Mouse (Mus musculus) heart, embryonic 12.5 days (tissue): Measurements from ENCODE around the gene Map3k20. TPM values are rescaled to one million over a fixed set of nuclear protein-coding genes. Genes with fewer than 3 reads are reported as not detected.

Experiments used
- ATAC-seq: fragments of 200-750 bp; cut with Nextera tagmentation; 2 replicates; pipeline ENCODE4 v1.8.0; 2017; ENCODE audit warnings: moderate TSS enrichment, moderate library complexity; ENCODE audit not compliant: insufficient number of reproducible peaks, low FRiP score
- H3K27ac ChIP-seq: fragments of 300-500 bp; sonication (generic); 2 replicates; pipeline ENCODE4 v1.5.1; 2016; ENCODE audit warnings: mild to moderate bottlenecking, moderate library complexity; ENCODE audit not compliant: poor library complexity, severe bottlenecking
- H3K27me3 ChIP-seq: fragments of 300-500 bp; sonication (generic); replicated peaks from 2 replicates; pipeline ENCODE4 v1.6.1; 2016; ENCODE audit warnings: mild to moderate bottlenecking, moderate library complexity
- H3K36me3 ChIP-seq: fragments of 300-500 bp; sonication (generic); 2 replicates; pipeline ENCODE4 v1.6.1; 2016; ENCODE audit warnings: mild to moderate bottlenecking, moderate library complexity
- H3K4me1 ChIP-seq: fragments of 300-500 bp; sonication (generic); replicated peaks from 2 replicates; pipeline ENCODE4 v1.6.1; 2016; ENCODE audit warnings: mild to moderate bottlenecking
- H3K4me2 ChIP-seq: fragments of 300-500 bp; sonication (generic); 2 replicates; pipeline ENCODE4 v1.6.1; 2016; ENCODE audit warnings: mild to moderate bottlenecking, moderate library complexity
- H3K4me3 ChIP-seq: fragments of 300-500 bp; sonication (generic); 2 replicates; pipeline ENCODE4 v1.5.1; 2016; ENCODE audit warnings: mild to moderate bottlenecking
- H3K9ac ChIP-seq: fragments of 300-500 bp; sonication (generic); 2 replicates; pipeline ENCODE4 v1.6.1; 2016; ENCODE audit warnings: mild to moderate bottlenecking, moderate library complexity
- H3K9me3 ChIP-seq: fragments of 300-500 bp; sonication (generic); replicated peaks from 2 replicates; pipeline ENCODE4 v1.6.1; 2016; ENCODE audit warnings: mild to moderate bottlenecking, moderate library complexity
- WGBS: fragments of 180-500 bp; shearing (Covaris S2); methylation state at CpG from one replicate; pipeline ENCODE4 v1.1.7; 2016; 5-methylcytosine and 5-hydroxymethylcytosine counted together
- polyA plus RNA-seq: library from polyadenylated mRNA; unstranded; fragments of >200 nt; fragmentation: Nextera tagmentation; extraction: Ambion mirVana; gene quantifications from 2 replicates; pipeline ENCODE4 v1.2.1, GENCODE M21; 2016

The Map3k20 gene
- polyA plus RNA-seq, 1 experiment from 2014 or later, result 77.2 TPM

DNA sequence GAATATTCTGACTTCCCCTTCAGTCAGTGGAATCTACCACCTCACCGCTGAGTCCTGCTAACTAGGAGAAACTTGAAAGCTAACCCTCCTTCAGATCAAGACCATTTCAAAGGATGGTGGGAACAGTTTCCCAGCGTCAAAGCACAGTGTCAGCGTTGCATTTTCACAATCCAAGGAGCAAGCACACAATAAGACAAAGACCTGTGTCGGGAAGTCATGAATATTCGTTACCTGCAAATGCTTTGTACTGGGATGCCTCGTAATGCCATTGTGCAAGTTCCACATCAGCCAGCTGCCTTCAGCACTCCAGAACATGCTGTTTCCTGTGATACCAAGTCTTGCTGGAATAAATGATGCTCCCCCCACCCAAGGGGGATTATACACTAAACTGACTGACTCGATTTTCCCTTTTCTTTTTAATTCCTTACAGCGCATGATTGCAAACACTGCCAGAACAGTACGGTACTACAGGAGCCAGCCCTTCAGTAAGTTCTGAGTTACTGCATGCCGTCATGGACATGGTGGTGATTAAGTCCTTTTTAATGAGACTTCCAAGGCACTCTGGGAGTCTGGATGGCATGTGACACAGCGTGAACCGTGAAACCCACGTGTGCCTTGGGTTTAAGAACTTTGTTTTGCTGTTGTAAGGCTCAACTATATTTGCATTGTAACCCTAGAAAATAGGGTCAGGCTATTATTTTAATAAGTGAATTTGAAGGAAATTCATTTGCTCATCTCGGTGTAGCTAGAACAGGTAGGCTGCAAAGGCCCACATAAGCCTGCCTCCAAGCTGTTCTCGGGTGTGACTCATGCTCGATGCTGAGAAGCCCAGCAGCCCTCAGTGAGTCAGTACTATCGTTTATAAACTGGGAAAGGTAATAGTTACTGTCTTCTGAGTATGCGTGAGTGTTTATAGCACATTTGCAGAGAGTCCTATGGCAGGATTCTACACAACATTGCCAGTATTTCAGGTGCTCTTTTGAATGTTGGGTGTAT is 32.6 kb upstream of the Map3k20 start:
- H3K27me3 ChIP-seq, result no peaks in the 10 kb centered on the region
- H3K36me3 ChIP-seq, result no peaks in the 10 kb centered on the region
- H3K27ac ChIP-seq, result no peak overlapping the region
- no peaks in the 10 kb centered on the region for H3K9me3 ChIP-seq
- WGBS, result 74% methylated on average over 18 of the region's 18 CpGs
- peaks cover 31% of the 10 kb centered on the region for H3K4me1 ChIP-seq
- H3K9ac ChIP-seq, result no peak overlapping the region
- H3K4me2 ChIP-seq, result no peak overlapping the region
- ATAC-seq, result no peak
- no peak overlapping the region for H3K4me3 ChIP-seq

DNA sequence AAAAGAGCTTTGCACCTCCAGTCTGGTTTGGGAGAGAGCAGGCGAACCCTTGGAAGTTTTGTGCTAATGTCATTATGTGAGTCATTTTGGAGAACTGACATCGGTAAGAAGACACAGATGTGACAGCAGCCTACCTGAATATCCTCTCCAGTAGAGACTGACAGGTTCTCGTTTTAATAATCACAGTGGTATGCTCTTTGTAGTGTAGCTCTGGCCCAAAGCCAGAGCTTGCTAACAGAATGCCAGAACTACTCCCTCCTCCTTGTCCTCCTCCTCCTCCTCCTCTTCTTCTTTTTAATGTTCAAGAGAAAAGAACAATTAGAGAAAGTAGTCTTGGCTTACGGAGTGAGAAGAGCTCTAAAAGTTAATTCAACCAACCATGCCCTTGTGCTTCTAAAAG is 31.6 kb upstream of the Map3k20 start:
- Histone ChIP-seq H3K4me3 (no peak overlapping the region), H3K27ac (no peak overlapping the region), H3K4me1 (peaks cover 31% of the 10 kb centered on the region), H3K9me3 (no peaks in the 10 kb centered on the region), H3K9ac (no peak overlapping the region), H3K27me3 (no peaks in the 10 kb centered on the region), H3K36me3 (no peaks in the 10 kb centered on the region), H3K4me2 (no peak overlapping the region)
- WGBS, result 60% methylated on average over 4 of the region's 4 CpGs
- ATAC-seq, result no peak

DNA sequence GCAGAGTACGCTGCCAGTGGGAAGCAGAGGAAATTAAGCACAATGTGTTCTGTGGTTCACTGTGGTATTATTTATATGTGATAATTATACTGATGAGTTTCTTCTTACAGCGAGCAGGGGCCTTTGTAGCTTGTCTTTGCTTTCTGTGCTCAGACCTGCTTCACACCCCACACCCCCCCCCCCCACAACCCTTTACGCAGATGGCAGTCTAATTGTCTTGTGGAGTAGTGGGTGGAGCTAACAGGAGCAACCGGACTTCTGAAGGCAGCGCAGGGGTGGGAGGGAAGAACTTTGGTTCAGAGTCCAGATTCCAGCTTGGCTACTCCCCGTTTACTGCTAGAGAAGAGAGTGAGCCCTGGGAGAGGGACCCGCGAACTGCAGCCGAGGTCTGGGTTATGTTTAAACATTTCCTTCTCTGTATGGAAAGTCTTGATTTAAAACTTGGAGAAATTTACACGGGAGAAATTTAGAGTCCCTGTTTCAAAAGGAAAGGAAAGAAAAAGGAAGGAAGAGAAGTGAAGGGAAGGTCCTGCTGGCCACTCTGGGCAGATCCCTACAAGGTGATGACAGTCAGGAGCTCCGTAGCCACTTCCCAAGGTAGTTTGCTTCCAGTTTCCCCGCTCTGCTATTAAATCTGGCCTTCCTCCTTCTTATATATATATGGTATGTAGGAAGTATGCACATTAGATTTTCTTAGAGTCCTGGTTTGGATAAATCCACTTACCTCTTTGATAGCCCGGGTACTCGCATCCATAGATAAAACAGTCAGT is 30.4 kb upstream of the Map3k20 start:
- ATAC-seq, result no peak
- 26% methylated on average over 14 of the region's 14 CpGs for WGBS

DNA sequence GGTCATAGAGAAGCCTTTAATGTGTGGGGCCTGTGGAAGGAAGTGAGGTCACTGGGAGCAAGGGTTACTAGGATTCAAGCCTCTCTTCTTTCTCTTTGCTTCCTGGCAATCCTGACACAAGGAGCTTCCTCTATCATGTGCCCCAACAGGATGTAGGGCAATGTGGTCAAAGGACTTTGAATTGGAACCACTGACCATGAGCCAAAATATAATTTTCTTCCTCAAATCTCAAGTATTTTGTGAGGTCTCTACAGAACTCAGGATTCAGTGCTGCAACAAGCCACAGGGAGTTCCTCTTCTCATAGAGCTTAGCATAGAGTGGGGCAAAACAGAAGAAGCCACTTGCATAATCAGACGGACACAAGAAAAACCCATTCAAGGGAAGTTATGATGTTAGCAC is 24.7 kb upstream of the Map3k20 start:
- Histone ChIP-seq H3K27me3 (no peaks in the 10 kb centered on the region), H3K9ac (no peak overlapping the region), H3K9me3 (no peaks in the 10 kb centered on the region), H3K4me1 (peaks cover 8% of the 10 kb centered on the region), H3K36me3 (no peaks in the 10 kb centered on the region), H3K4me2 (no peak overlapping the region), H3K4me3 (no peak overlapping the region), H3K27ac (no peak overlapping the region)
- WGBS, result 84% methylated on average over 1 of the region's 1 CpGs
- ATAC-seq, result no peak

More for the DNA sequence above, 30.4 kb upstream of the Map3k20 start:
- Histone ChIP-seq H3K4me2 (peak overlapping the region; percentile 57), H3K9me3 (no peaks in the 10 kb centered on the region), H3K9ac (peak overlapping the region; percentile 55), H3K27me3 (no peaks in the 10 kb centered on the region), H3K27ac (peak overlapping the region; percentile 34; the same call in 1 of the 2 replicates), H3K36me3 (no peaks in the 10 kb centered on the region), H3K4me3 (peak overlapping the region; percentile 23; the same call in 1 of the 2 replicates), H3K4me1 (peaks cover 31% of the 10 kb centered on the region)

DNA sequence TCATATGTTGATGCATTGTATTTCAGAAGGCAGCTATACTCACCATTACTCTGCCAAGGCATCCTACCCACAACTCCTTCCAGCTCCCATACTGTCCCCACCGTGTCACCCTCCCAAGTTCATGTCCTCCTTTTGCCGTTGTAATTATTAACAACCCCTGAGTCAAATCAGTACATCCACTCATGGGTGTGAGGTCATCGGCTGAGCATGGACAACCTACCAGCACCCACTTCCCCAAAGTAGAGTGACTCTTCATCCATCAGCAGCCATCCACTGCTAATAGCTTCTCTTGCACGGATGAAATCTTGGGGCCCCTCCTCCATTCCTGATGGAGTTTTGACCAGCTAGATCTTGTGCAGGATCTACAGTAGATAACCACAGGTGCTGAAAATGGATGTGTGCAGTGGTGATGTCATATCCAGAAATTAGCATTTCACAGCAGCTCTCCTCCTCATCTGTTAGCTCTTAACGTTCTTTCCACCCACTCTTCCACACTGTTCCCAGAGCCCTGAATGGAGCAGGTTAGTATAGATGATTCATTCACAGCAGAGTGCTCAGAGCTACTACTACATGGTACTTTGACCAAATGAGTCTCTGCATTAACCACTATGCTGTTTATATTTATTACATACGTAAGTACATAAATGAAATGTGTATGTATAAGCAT is 22.5 kb upstream of the Map3k20 start:
- H3K4me3 ChIP-seq, result no peak overlapping the region
- no peaks in the 10 kb centered on the region for H3K4me1 ChIP-seq
- H3K4me2 ChIP-seq, result no peak overlapping the region
- WGBS, result 79% methylated on average over 6 of the region's 6 CpGs
- no peak for ATAC-seq
- H3K9me3 ChIP-seq, result peaks cover 5% of the 10 kb centered on the region; the same call in 1 of the 2 replicates
- H3K27me3 ChIP-seq, result no peaks in the 10 kb centered on the region
- no peaks in the 10 kb centered on the region for H3K36me3 ChIP-seq
- H3K27ac ChIP-seq, result no peak overlapping the region
- no peak overlapping the region for H3K9ac ChIP-seq

DNA sequence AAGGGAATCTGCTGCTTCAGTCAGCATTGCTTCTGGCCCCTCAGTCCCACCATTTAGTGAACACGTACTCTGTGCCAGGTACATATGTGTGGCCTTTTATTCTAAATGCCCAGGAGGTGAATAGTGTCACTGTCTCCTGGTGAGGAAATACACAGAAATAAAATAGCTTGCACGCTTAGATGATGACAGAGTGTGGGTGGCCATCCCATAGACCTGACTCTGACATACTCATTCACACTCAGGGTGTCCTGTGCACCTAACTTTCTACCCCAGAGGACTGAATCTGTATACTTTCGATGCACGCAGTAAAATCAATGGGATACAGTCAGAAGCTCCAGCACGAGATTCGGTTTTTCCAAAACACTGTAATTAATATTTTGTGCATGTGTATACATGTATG is 18.0 kb upstream of the Map3k20 start:
- Histone ChIP-seq H3K4me3 (no peak overlapping the region), H3K27me3 (no peaks in the 10 kb centered on the region), H3K9ac (no peak overlapping the region), H3K36me3 (no peaks in the 10 kb centered on the region), H3K4me2 (no peak overlapping the region), H3K27ac (no peak overlapping the region), H3K4me1 (peaks cover 16% of the 10 kb centered on the region), H3K9me3 (peaks cover 5% of the 10 kb centered on the region; the same call in 1 of the 2 replicates)
- 81% methylated on average over 6 of the region's 6 CpGs for WGBS
- ATAC-seq, result no peak

DNA sequence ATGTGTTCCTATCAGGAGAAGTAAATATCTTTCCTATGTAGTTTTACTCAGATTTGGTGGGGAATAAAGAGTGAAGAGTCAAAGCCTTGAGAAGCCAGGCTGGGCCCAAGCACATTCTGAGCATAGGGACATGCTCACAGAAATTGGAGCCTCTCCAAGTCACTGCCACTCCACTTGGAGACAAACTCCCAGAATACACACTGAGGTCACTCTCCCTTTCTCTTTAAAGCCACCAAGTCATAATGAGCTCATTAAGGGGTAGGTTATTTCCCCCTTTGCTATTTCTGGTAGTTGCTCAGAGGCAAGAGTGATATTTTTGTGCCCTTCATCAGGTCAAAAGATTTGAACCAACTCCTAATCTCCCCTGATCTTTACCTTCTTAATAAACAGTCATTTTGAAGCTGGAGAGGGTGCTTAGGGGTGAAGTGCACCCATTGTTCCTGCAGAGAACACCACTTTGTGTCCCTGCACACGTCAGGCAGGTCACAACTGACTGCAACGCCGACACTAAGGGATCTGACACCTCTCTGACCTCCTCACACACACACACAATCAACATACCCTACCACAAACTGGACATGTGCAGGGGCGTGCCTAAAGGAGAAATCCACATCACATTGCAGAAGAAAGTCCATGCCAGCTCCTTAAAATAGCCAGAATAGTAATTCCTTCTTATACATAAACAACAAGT is 15.6 kb upstream of the Map3k20 start:
- H3K9me3 ChIP-seq, result peaks cover 5% of the 10 kb centered on the region; the same call in 1 of the 2 replicates
- peaks cover 16% of the 10 kb centered on the region for H3K4me1 ChIP-seq
- 41% methylated on average over 4 of the region's 4 CpGs for WGBS
- H3K9ac ChIP-seq, result peak overlapping the region; percentile 30; the same call in 1 of the 2 replicates
- no peaks in the 10 kb centered on the region for H3K36me3 ChIP-seq
- no peak overlapping the region for H3K4me3 ChIP-seq
- no peak overlapping the region for H3K4me2 ChIP-seq
- H3K27me3 ChIP-seq, result no peaks in the 10 kb centered on the region
- H3K27ac ChIP-seq, result peak overlapping the region; percentile 93
- ATAC-seq, result peak; percentile 63; the same call in 1 of the 2 replicates

DNA sequence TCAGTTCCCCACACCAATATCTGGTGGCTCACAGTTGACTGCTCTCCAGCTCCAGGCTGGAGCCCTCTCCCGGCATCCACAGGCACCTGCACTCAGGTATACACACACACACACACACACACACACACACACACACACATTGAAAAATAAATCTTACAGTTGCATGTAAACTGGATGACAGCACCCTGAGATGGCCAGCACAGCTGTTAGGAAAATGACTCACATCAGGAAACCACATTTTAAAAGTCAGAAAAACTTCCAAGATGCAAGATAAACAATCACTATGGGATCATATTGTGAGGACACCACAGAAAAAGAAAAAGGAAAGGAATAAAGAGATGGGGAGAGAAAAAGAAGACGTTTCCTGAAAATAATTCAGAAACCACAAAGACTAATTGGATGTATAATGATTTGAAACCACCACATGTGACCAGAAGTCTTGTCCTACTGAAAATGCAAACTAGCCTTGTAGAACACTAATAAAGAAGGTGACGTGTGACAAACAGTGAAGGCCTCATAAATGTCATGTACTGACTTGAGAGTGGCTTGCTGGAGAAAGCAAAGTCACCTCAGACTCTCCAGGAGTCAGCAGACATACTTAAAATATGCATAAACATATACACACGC is 7.1 kb upstream of the Map3k20 start:
- no peak overlapping the region for H3K4me3 ChIP-seq
- peaks cover 6% of the 10 kb centered on the region; the same call in 1 of the 2 replicates for H3K4me1 ChIP-seq
- no peaks in the 10 kb centered on the region for H3K9me3 ChIP-seq
- H3K27ac ChIP-seq, result no peak overlapping the region
- no peaks in the 10 kb centered on the region for H3K36me3 ChIP-seq
- no peak for ATAC-seq
- H3K9ac ChIP-seq, result no peak overlapping the region
- no peak overlapping the region for H3K4me2 ChIP-seq
- 75% methylated on average over 4 of the region's 4 CpGs for WGBS
- no peaks in the 10 kb centered on the region for H3K27me3 ChIP-seq

DNA sequence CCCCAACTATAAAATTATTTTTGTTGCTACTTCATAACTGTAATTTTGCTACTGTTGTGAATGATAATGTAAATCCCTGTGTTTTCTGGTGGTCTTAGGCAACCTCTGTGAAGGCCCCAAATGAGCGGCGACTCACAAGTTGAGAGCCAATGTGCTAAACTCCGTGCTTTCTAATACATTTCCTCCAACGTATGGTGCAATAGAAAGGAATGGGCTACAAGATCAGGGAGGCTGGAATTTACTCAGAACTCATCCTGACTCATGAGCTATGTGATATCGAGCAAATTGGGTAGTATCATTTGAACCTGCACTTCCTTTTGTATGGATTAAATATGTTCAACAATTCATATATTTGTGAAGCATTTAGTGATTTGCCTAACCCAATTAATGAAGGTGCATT is 4.9 kb upstream of the Map3k20 start:
- Histone ChIP-seq H3K36me3 (no peaks in the 10 kb centered on the region), H3K4me2 (no peak overlapping the region), H3K27ac (no peak overlapping the region), H3K9ac (no peak overlapping the region), H3K4me3 (no peak overlapping the region), H3K27me3 (no peaks in the 10 kb centered on the region), H3K9me3 (no peaks in the 10 kb centered on the region), H3K4me1 (peaks cover 17% of the 10 kb centered on the region)
- ATAC-seq, result no peak
- 88% methylated on average over 5 of the region's 5 CpGs for WGBS

DNA sequence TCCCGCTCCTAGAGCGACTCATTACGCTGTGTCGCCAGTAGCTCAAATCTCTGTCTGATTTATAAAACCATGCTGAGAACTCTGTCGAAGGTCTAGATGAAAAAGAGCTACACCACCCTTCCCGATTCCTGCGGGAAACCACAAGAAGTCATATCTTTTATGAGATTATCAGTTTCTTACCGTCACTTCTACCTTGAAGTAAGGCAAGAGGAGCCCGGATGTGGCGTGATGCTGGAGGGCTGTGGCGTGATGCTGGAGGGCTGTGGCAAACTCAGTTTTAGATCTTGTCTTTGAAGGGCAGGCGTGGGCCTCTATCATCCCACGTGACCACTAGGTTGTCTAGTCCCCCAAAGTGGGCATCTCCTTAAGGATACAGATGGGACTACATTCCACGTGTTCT is 3.5 kb upstream of the Map3k20 start:
- H3K4me1 ChIP-seq, result peaks cover 17% of the 10 kb centered on the region
- no peaks in the 10 kb centered on the region for H3K36me3 ChIP-seq
- H3K4me3 ChIP-seq, result no peak overlapping the region
- no peak for ATAC-seq
- H3K27ac ChIP-seq, result no peak overlapping the region
- H3K4me2 ChIP-seq, result no peak overlapping the region
- no peaks in the 10 kb centered on the region for H3K27me3 ChIP-seq
- H3K9me3 ChIP-seq, result no peaks in the 10 kb centered on the region
- no peak overlapping the region for H3K9ac ChIP-seq
- WGBS, result 84% methylated on average over 14 of the region's 14 CpGs
